ENCODE assay signal across 22 mouse cellular contexts in the genomic region with DNA sequence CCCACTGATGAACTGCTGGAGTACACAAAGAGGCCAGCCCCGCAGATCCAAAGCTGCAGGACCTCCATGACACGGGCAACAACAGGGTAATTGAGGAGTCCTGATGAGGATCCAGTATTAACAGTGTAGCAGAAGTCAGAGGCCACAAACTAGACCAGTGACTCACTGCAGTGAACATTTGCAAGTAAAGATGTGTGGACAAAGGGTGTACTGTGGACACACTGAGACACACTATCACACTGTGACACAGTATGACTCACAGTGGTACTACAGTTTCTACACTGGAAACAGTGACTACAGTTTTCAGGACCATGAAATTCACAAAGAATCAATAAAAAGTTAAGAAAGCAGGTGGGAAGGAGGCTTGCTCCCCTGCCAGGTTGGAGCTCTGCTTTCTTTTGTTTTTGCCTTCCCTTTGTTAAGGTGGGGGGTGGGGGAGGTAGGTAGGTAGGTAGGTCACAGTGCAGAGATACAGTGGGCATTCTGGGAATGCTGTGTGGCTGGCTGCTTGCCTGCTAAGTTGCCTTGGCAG. TPM values are rescaled to one million over a fixed set of nuclear protein-coding genes. Genes with fewer than 3 reads are reported as not detected.
DNase-seq lines count a peak whose midpoint lies in the region; ATAC-seq lines count a peak whose summit lies in the region.
"Had no signal": no experiment of that assay in that cellular context is flagged by ENCODE, and none has a peak within 500 bp of the region (broad histone marks: within the 10 kb centered on the region; RNA-seq: fewer than 3 reads in every experiment).

No protein-coding gene starts in this region.

- DNase-seq in ES-CJ7 (ENCODE audit: low read depth, low spot score), result peak; percentile 36
- DNase-seq in natural killer cell, adult 2 months (ENCODE audit: low spot score in 2 of 2), result no peak
- no peak for DNase-seq in lung, postnatal 25 days (ENCODE audit: low spot score)
- DNase-seq in cerebellum, postnatal 36 days, result no peak
- DNase-seq: adrenal gland, postnatal 14 days; cerebellum, adult 18-20 months; cerebellum, adult 9-11 months; gastrocnemius, postnatal 36 days; heart, adult 11 months had no signal

- H3K27me3 ChIP-seq in megakaryocyte, embryonic 14.5 days (replicated peaks), result no peaks in the 10 kb centered on the region
- H3K27me3 ChIP-seq: heart, embryonic 13.5 days had no signal

- H3K4me3 ChIP-seq in megakaryocyte, embryonic 14.5 days (replicated peaks), result peak overlapping the region; percentile 12
- H3K4me3 ChIP-seq: embryonic facial prominence, embryonic 10.5 days; erythroblast, embryonic 14.5 days; forebrain, embryonic 10.5 days; heart, embryonic 13.5 days had no signal

- H3K4me1 ChIP-seq in megakaryocyte, embryonic 14.5 days, result peaks cover 51% of the 10 kb centered on the region

- H3K36me3 ChIP-seq in megakaryocyte, embryonic 14.5 days (replicated peaks; ENCODE audit: low read length), result peaks cover 17% of the 10 kb centered on the region

- ATAC-seq in megakaryocyte, adult 5-6 weeks (ENCODE audit: poor library complexity, severe bottlenecking), result no peak
- peak; percentile 29; the same call in 1 of the 2 replicates for ATAC-seq in erythroblast, adult 5-6 weeks (replicated peaks; ENCODE audit: low FRiP score, poor library complexity, severe bottlenecking)
- ATAC-seq: activated CD4-positive, CD25-positive, alpha-beta regulatory T cell, adult 4 months; forebrain, embryonic 14.5 days; intestine, embryonic 16.5 days had no signal

- no peaks in the 10 kb centered on the region for H3K9me3 ChIP-seq in megakaryocyte, embryonic 14.5 days
- H3K9me3 ChIP-seq: embryonic facial prominence, embryonic 10.5 days; forebrain, embryonic 10.5 days; heart, embryonic 13.5 days had no signal

RNA-seq across cellular contexts. Expression of gene Sppl3, which starts 34.3 kb away (rescaled TPM):
- 8.1 and 18.2 TPM in 2 replicates for polyA plus RNA-seq in megakaryocyte, embryonic 14.5 days (2012; ENCODE audit: insufficient read depth, low replicate concordance)
- total RNA-seq in megakaryocyte, adult 5-6 weeks (2015), result 33.1 and 33.6 TPM in 2 replicates
- total RNA-seq in megakaryocyte, adult 5-6 weeks (2017), result 22.8 and 24.6 TPM in 2 replicates
- total RNA-seq in erythroblast, adult 5-6 weeks (2015; ENCODE audit: low replicate concordance), result 33.6 and 39.0 TPM in 2 replicates
- 57.8 and 59.4 TPM in 2 replicates for total RNA-seq in erythroblast, adult 5-6 weeks (2017; ENCODE audit: low replicate concordance)

RNA-seq across cellular contexts. Expression of gene Gm10401, which starts 52.9 kb away (rescaled TPM):
- not detected in 2 replicates for polyA plus RNA-seq in megakaryocyte, embryonic 14.5 days (2012; ENCODE audit: insufficient read depth, low replicate concordance)
- total RNA-seq in megakaryocyte, adult 5-6 weeks (2015), result not detected in 2 replicates
- total RNA-seq in megakaryocyte, adult 5-6 weeks (2017), result not detected in 2 replicates
- not detected in 2 replicates for total RNA-seq in erythroblast, adult 5-6 weeks (2015; ENCODE audit: low replicate concordance)
- total RNA-seq in erythroblast, adult 5-6 weeks (2017; ENCODE audit: low replicate concordance), result 1.1 TPM in 1 of 2 replicates, not detected in the other
- total RNA-seq: adrenal gland, adult 18-20 months; adrenal gland, postnatal 14 days; gastrocnemius, adult 8-10 months; gastrocnemius, postnatal 36 days; hematopoietic stem cell, adult 5-6 weeks had no signal
- polyA plus RNA-seq: erythroblast, embryonic 14.5 days had no signal
